Mouse (Mus musculus): ENCODE results near the gene Ogfod1. TPM values are rescaled to one million over a fixed set of nuclear protein-coding genes. Genes with fewer than 3 reads are reported as not detected.
A peak's percentile ranks its signal among the peaks of the same experiment; 100 is the strongest.

The Ogfod1 gene
- total RNA-seq, 2 experiments from 2014 or later, result 9.0 to 12.3 TPM

GRCm38 (mm10) chr8:94066121-94066863, 29.3 kb downstream of the Ogfod1 start:
- no peak for ATAC-seq (ENCODE audit: poor library complexity, severe bottlenecking)

- ATAC-seq (ENCODE audit: poor library complexity, severe bottlenecking), result no peak
Observed at GRCm38 (mm10) chr8:94068793-94069192, 31.8 kb downstream of the Ogfod1 start.

GRCm38 (mm10) chr8:94076461-94077192, 39.6 kb downstream of the Ogfod1 start:
- ATAC-seq (ENCODE audit: poor library complexity, severe bottlenecking), result peak; percentile 69

- ATAC-seq (ENCODE audit: poor library complexity, severe bottlenecking), result no peak
Observed at GRCm38 (mm10) chr8:94087964-94088363, 51.0 kb downstream of the Ogfod1 start.

DNA sequence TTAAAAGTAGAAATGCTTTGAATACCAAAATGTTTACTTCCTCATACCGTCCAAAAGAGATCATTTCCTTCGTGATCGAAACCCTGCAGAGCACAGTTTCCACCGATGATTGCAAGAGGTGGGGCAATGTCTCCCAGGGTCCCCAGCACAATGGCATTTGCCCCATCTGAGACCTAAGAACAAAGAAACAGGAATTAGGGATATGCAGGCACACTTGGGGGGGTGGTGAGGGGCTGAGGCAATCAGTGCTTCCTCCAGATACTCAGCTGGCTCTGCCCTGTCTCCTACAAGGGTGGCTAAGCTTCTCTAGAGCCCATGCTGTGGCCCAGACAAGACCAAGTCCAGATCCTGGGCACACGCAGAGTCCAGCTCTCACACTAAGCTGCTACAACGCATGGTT, 52.7 kb downstream of the Ogfod1 start:
- ATAC-seq (ENCODE audit: poor library complexity, severe bottlenecking), result peak; percentile 87

DNA sequence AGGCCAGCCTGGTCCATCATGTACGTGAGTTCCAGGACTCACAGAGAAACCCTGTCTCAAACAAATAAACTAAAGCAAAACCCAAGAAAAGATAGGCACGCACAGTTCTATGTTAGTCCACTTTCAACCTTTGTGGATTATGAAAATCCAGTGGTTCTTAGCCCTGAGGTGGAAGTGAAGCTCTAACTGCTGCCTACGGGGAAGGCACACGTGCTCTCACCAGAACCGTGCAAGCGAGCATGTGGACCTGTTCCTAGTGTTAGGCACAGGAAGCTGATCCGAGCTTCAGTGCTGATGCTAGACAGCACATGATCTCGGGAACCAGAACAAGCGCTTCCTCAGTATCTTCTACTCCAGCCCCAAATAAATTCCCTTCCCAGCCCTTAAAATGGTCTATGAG, 55.9 kb downstream of the Ogfod1 start:
- ATAC-seq (ENCODE audit: poor library complexity, severe bottlenecking), result no peak

GRCm38 (mm10) chr8:94094281-94094680, 57.3 kb downstream of the Ogfod1 start:
- ATAC-seq (ENCODE audit: poor library complexity, severe bottlenecking), result no peak

GRCm38 (mm10) chr8:94098081-94098974, 61.3 kb downstream of the Ogfod1 start, which contains the start of gene Bbs2:
Bbs2 (minus strand) TSS chr8:94098928.
- ATAC-seq (ENCODE audit: poor library complexity, severe bottlenecking), result peak; percentile 99

GRCm38 (mm10) chr8:94098996-94099395, 62.0 kb downstream of the Ogfod1 start:
- no peak for ATAC-seq (ENCODE audit: poor library complexity, severe bottlenecking)

- ATAC-seq (ENCODE audit: poor library complexity, severe bottlenecking), result no peak
Observed at GRCm38 (mm10) chr8:94104146-94104545, 67.1 kb downstream of the Ogfod1 start.

- ATAC-seq (ENCODE audit: poor library complexity, severe bottlenecking), result no peak
Observed at GRCm38 (mm10) chr8:94107871-94108270, 70.9 kb downstream of the Ogfod1 start.

DNA sequence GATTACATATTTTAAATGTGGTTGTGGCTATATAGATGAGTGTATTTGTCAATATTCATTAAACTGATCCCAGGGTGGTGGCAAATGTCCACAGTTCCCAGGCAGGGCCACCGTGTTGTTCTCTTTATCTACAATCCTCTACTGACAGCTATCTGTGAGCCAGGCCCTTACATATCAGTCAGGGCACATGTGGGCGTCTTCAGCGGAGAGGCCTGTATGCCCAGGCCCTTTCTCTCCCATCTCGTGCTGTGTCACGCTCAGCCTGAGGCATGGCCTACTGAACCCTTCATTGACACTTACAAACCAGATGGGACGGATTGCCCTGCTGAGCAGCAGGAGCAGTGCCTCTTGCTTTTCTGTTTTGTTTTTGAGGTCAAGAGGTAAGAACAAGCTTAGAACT, 72.4 kb downstream of the Ogfod1 start:
- ATAC-seq (ENCODE audit: poor library complexity, severe bottlenecking), result no peak

DNA sequence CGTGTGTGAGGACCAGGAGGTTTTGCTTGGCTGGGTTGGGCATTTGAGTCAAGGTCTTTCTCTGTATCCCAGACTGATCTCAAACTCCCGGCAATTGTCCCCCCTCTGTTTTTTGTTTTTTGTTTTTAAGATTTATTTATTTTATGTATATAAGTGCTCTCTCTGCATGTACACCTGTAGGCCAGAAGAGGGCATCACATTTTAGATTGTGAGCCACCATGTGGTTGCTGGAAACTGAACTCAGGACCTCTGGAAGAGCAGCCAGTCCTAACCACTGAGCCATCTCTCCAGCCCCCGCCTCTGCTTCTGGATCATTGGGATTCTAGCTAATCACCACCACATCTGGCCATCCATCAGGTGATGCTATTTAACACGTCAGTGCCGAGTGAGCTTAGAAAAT, 72.8 kb downstream of the Ogfod1 start:
- ATAC-seq (ENCODE audit: poor library complexity, severe bottlenecking), result no peak

- ATAC-seq (ENCODE audit: poor library complexity, severe bottlenecking), result no peak
Observed at GRCm38 (mm10) chr8:94110526-94111177, 73.7 kb downstream of the Ogfod1 start.

GRCm38 (mm10) chr8:94113435-94113834, 76.4 kb downstream of the Ogfod1 start:
- no peak for ATAC-seq (ENCODE audit: poor library complexity, severe bottlenecking)

- no peak for ATAC-seq (ENCODE audit: poor library complexity, severe bottlenecking)
Observed at GRCm38 (mm10) chr8:94113972-94114371, 77.0 kb downstream of the Ogfod1 start.

Other genes starting within 250 kb of the Ogfod1 start
- 0.41 TPM in 1 of 2 replicates, not detected in the other for gene Gnao1, start 227.2 kb upstream of the Ogfod1 start, total RNA-seq (2015)
- not detected in 2 replicates for gene Gnao1, start 227.2 kb upstream of the Ogfod1 start, total RNA-seq (2017)
- 35.5 and 37.5 TPM in 2 replicates for gene Amfr, start 24.4 kb upstream of the Ogfod1 start, total RNA-seq (2015)
- 83.7 and 97.7 TPM in 2 replicates for gene Amfr, start 24.4 kb upstream of the Ogfod1 start, total RNA-seq (2017)
- 83.1 and 84.4 TPM in 2 replicates for gene Nudt21, start 167 bp upstream of the Ogfod1 start, total RNA-seq (2015)
- 53.4 and 57.2 TPM in 2 replicates for gene Nudt21, start 167 bp upstream of the Ogfod1 start, total RNA-seq (2017)
- gene Bbs2, start 61.7 kb downstream of the Ogfod1 start, total RNA-seq (2015), result 7.3 and 8.7 TPM in 2 replicates
- 4.2 and 5.0 TPM in 2 replicates for gene Bbs2, start 61.7 kb downstream of the Ogfod1 start, total RNA-seq (2017)
- not detected in 2 replicates for gene Mt4, start 100.0 kb downstream of the Ogfod1 start, total RNA-seq (2015)
- not detected in 2 replicates for gene Mt4, start 100.0 kb downstream of the Ogfod1 start, total RNA-seq (2017)
- gene Mt3, start 115.4 kb downstream of the Ogfod1 start, total RNA-seq (2015), result not detected in 2 replicates
- not detected in 2 replicates for gene Mt3, start 115.4 kb downstream of the Ogfod1 start, total RNA-seq (2017)
- 0.76 and 2.8 TPM in 2 replicates for gene Mt2, start 135.5 kb downstream of the Ogfod1 start, total RNA-seq (2015)
- 2.0 and 4.2 TPM in 2 replicates for gene Mt2, start 135.5 kb downstream of the Ogfod1 start, total RNA-seq (2017)
- gene Mt1, start 141.9 kb downstream of the Ogfod1 start, total RNA-seq (2015), result 18.6 and 24.3 TPM in 2 replicates
- gene Mt1, start 141.9 kb downstream of the Ogfod1 start, total RNA-seq (2017), result 32.5 and 48.1 TPM in 2 replicates
- gene Nup93, start 177.4 kb downstream of the Ogfod1 start, total RNA-seq (2015), result 15.8 and 17.7 TPM in 2 replicates
- 22.9 and 24.1 TPM in 2 replicates for gene Nup93, start 177.4 kb downstream of the Ogfod1 start, total RNA-seq (2017)

Data from megakaryocyte, adult 5-6 weeks (primary cell).